Mouse (Mus musculus): ENCODE data around the gene Vmn1r234. TPM values are rescaled to one million over a fixed set of nuclear protein-coding genes. Genes with fewer than 3 reads are reported as not detected.
"Not testable (repeated sequence)": the region's sequence is repeated elsewhere in the genome, so short reads cannot be mapped to it uniquely, and the experiment has no call there.

Vmn1r234 gene
- total RNA-seq (2014; rRNA removed) (not detected in 2 replicates), polyA plus RNA-seq (2015; fragmentation: Nextera tagmentation; extraction: Ambion mirVana) (not detected in 2 replicates)

- H3K27me3 ChIP-seq (ENCODE audit: insufficient read depth, low read length): no peaks in the 10 kb centered on the region
- no peaks in the 10 kb centered on the region for H3K36me3 ChIP-seq (ENCODE audit: insufficient read depth)
- H3K4me3 ChIP-seq (ENCODE audit: low read depth, low read length): no peak within 1 kb of the TSS
- WGBS: 80% methylated on average over 1 of the region's 1 CpGs
- H3K4me2 ChIP-seq (ENCODE audit: low read depth): no peak within 1 kb of the TSS
- H3K27ac ChIP-seq (ENCODE audit: low read depth, low read length): no peak within 1 kb of the TSS
- ATAC-seq (no peak), DNase-seq (no peak)
- H3K9ac ChIP-seq: no peak within 1 kb of the TSS
- H3K4me1 ChIP-seq (ENCODE audit: insufficient read depth): no peaks in the 10 kb centered on the region
- TF ChIP-seq CTCF (IDR thresholded peaks at IDR 0.05; ENCODE audit: low read depth): no peak
- H3K9me3 ChIP-seq (ENCODE audit: low read length): no peaks in the 10 kb centered on the region
Measured at GRCm38 (mm10) chr17:21225787-21226186, at the start of gene Vmn1r234. Gene Vmn1r234, plus strand, starts transcription at chr17:21226087.

DNA sequence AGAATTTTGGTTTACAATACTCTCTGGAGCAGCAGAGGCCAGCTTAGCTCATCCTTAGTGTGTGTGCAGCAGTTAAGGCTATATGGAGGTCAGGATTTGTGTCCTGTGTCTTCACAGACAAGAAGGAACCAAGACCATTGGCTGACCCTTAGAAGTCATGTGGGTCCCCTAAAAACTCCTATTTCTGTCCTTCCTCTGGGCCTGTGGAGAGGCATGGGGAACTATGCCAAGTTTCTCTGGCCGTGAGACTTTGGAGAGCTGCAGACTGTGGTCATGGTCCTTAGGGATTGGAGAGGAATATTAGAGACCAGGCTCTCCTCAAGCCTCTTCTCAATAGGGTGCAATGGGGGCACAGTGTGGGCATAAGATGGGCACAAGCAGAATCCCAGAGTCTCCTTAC lies 14.8 kb upstream of the Vmn1r234 start:
- not testable (repeated sequence) for H3K27me3 ChIP-seq (ENCODE audit: insufficient read depth, low read length); ATAC-seq; H3K27ac ChIP-seq (ENCODE audit: low read depth, low read length); H3K4me1 ChIP-seq (ENCODE audit: insufficient read depth); DNase-seq; H3K4me2 ChIP-seq (ENCODE audit: low read depth); H3K36me3 ChIP-seq (ENCODE audit: insufficient read depth); H3K4me3 ChIP-seq (ENCODE audit: low read depth, low read length); H3K9me3 ChIP-seq (ENCODE audit: low read length); H3K9ac ChIP-seq
- 97% methylated on average over 1 of the region's 1 CpGs for WGBS

- no peaks in the 10 kb centered on the region for H3K27me3 ChIP-seq (ENCODE audit: insufficient read depth, low read length)
- H3K27ac ChIP-seq (ENCODE audit: low read depth, low read length): no peak overlapping the region
- no peaks in the 10 kb centered on the region for H3K4me1 ChIP-seq (ENCODE audit: insufficient read depth)
- H3K4me2 ChIP-seq (ENCODE audit: low read depth): no peak overlapping the region
- H3K9ac ChIP-seq: no peak overlapping the region
- TF ChIP-seq CTCF (IDR thresholded peaks at IDR 0.05; ENCODE audit: low read depth): peak; percentile 59
- ATAC-seq (no peak), DNase-seq (peak; percentile 52)
- H3K36me3 ChIP-seq (ENCODE audit: insufficient read depth): no peaks in the 10 kb centered on the region
- H3K9me3 ChIP-seq (ENCODE audit: low read length): no peaks in the 10 kb centered on the region
- 32% methylated on average over 9 of the region's 9 CpGs for WGBS
- H3K4me3 ChIP-seq (ENCODE audit: low read depth, low read length): no peak overlapping the region
Measured at GRCm38 (mm10) chr17:21231654-21232053, 5.8 kb downstream of the Vmn1r234 start.

DNA sequence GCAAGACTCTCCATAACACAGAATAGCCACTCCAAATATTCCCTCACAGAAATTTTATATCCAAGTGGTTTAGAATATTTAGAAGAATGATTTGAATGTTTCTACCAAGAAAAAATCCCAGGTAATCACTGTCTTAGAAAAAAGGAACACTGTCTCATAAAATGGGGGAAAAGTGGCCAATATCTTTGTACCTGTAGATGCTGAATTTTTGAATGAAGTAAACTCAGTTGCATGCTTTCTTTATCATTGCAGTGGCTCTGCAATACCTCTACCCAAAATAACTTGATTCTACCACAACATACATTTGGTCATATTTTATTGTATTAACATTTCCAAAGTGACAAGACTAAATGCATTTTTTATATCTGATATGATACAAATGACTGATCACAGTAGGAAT lies 30.2 kb downstream of the Vmn1r234 start, which contains the start of gene Vmn1r235:
Gene Vmn1r235, plus strand, starts transcription at position 301 of the 400 bp plus-strand sequence.
- H3K4me2 ChIP-seq (ENCODE audit: low read depth): no peak within 1 kb of the TSS
- no peaks in the 10 kb centered on the region for H3K27me3 ChIP-seq (ENCODE audit: insufficient read depth, low read length)
- no peak within 1 kb of the TSS for H3K9ac ChIP-seq
- no peak for TF ChIP-seq CTCF (IDR thresholded peaks at IDR 0.05; ENCODE audit: low read depth)
- no peak within 1 kb of the TSS for H3K27ac ChIP-seq (ENCODE audit: low read depth, low read length)
- DNase-seq (no peak), ATAC-seq (no peak)
- H3K4me1 ChIP-seq (ENCODE audit: insufficient read depth): no peaks in the 10 kb centered on the region
- no peaks in the 10 kb centered on the region for H3K36me3 ChIP-seq (ENCODE audit: insufficient read depth)
- H3K9me3 ChIP-seq (ENCODE audit: low read length): no peaks in the 10 kb centered on the region
- no peak within 1 kb of the TSS for H3K4me3 ChIP-seq (ENCODE audit: low read depth, low read length)

DNA sequence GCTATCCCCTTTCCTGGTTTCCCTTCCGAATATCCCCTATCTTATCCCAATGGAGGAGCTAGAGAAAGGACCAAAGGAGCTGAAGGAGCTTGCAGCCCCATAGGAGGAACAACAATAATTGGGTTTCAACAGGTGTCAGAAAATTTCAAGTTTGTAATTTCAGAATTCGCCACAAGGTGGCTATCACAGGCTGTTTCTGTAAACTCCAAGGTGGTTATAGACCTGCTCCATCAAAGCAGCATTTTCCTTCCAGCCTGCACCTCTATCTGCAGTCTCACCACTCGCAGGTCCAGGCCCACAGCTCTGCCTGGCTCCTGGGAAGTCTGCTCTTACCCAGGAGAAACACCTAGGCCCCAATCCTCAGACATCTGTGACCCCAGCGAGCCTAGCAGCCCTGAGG lies 46.2 kb downstream of the Vmn1r234 start:
- Histone ChIP-seq H3K9ac (no peak overlapping the region), H3K4me1 (ENCODE audit: insufficient read depth) (no peaks in the 10 kb centered on the region), H3K27ac (ENCODE audit: low read depth, low read length) (no peak overlapping the region), H3K4me3 (ENCODE audit: low read depth, low read length) (no peak overlapping the region), H3K4me2 (ENCODE audit: low read depth) (no peak overlapping the region), H3K36me3 (ENCODE audit: insufficient read depth) (no peaks in the 10 kb centered on the region), H3K27me3 (ENCODE audit: insufficient read depth, low read length) (no peaks in the 10 kb centered on the region), H3K9me3 (ENCODE audit: low read length) (no peaks in the 10 kb centered on the region)
- TF ChIP-seq CTCF (IDR thresholded peaks at IDR 0.05; ENCODE audit: low read depth): peak; percentile 62
- WGBS: 15% methylated on average over 4 of the region's 4 CpGs
- peak; percentile 77 for DNase-seq
- no peak for ATAC-seq

DNA sequence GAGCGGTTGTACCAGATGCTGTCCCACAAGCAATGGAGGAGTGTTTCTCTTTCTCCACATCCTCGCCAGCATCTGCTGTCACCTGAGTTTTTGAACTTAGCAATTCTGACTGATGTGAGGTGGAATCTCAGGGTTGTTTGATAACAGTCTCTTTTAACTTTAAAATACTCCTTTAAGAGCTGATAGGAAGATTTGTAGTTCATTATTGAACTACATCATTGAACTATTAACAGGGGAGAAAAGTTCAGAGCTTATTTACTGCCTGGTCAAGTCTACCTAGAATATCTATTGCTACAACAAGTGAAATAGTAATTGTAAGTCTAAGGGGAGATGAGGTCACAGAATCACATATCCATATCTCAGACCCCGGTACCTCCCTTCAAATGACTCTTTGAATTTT lies 56.8 kb downstream of the Vmn1r234 start, which contains the start of gene Vmn1r236:
Gene Vmn1r236, plus strand, starts transcription at position 301 of the 400 bp plus-strand sequence.
- H3K27me3 ChIP-seq (ENCODE audit: insufficient read depth, low read length): no peaks in the 10 kb centered on the region
- no peaks in the 10 kb centered on the region for H3K36me3 ChIP-seq (ENCODE audit: insufficient read depth)
- no peak within 1 kb of the TSS for H3K4me3 ChIP-seq (ENCODE audit: low read depth, low read length)
- H3K4me2 ChIP-seq (ENCODE audit: low read depth): no peak within 1 kb of the TSS
- no peak within 1 kb of the TSS for H3K9ac ChIP-seq
- no peaks in the 10 kb centered on the region for H3K4me1 ChIP-seq (ENCODE audit: insufficient read depth)
- ATAC-seq: no peak
- 81% methylated on average over 3 of the region's 3 CpGs for WGBS
- H3K27ac ChIP-seq (ENCODE audit: low read depth, low read length): no peak within 1 kb of the TSS
- no peak for DNase-seq
- no peaks in the 10 kb centered on the region for H3K9me3 ChIP-seq (ENCODE audit: low read length)
- TF ChIP-seq CTCF (IDR thresholded peaks at IDR 0.05; ENCODE audit: low read depth): no peak

DNA sequence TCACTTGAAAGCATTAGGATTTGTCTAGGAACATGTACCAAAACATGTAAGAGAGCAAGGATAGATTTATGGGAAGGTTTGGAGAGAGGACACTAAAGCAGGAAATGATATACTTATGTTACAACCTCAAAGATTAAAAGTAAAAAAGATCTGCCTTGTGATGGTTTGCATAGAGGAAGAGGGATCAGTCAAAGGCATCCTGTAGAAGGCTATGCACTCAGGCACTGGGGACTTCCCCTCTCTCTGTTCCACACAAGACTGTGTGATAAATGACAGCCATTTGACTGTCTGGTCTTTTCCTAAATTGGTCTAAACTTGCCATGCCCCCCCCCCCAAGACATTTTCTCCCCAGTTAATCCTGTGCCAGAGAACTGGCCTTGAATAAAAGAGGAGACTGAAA lies 58.5 kb downstream of the Vmn1r234 start:
- ATAC-seq: no peak
- Histone ChIP-seq H3K9ac (no peak overlapping the region), H3K27me3 (ENCODE audit: insufficient read depth, low read length) (no peaks in the 10 kb centered on the region), H3K9me3 (ENCODE audit: low read length) (no peaks in the 10 kb centered on the region), H3K4me2 (ENCODE audit: low read depth) (no peak overlapping the region), H3K4me3 (ENCODE audit: low read depth, low read length) (no peak overlapping the region), H3K27ac (ENCODE audit: low read depth, low read length) (no peak overlapping the region), H3K36me3 (ENCODE audit: insufficient read depth) (no peaks in the 10 kb centered on the region), H3K4me1 (ENCODE audit: insufficient read depth) (no peaks in the 10 kb centered on the region)
- no peak for TF ChIP-seq CTCF (IDR thresholded peaks at IDR 0.05; ENCODE audit: low read depth)
- no peak for DNase-seq

Small RNA genes lying within 50 kb of the gene (microRNA-seq; reads per million reads assigned to microRNA genes)
- gene Gm26384: 0 reads per million in 2 experiments

Other genes starting within 250 kb of the Vmn1r234 start
- not detected in 2 replicates for gene Vmn1r233, start 229.6 kb upstream of the Vmn1r234 start, total RNA-seq (2014; rRNA removed)
- gene Vmn1r233, start 229.6 kb upstream of the Vmn1r234 start, polyA plus RNA-seq (2015; fragmentation: Nextera tagmentation; extraction: Ambion mirVana): not detected in 2 replicates
- 22.5 and 31.3 TPM in 2 replicates for gene Zfp160, start 217.2 kb upstream of the Vmn1r234 start, total RNA-seq (2014; rRNA removed)
- 6.9 and 11.9 TPM in 2 replicates for gene Zfp160, start 217.2 kb upstream of the Vmn1r234 start, polyA plus RNA-seq (2015; fragmentation: Nextera tagmentation; extraction: Ambion mirVana)
- gene Vmn1r235, start 30.3 kb downstream of the Vmn1r234 start, total RNA-seq (2014; rRNA removed): not detected in 2 replicates
- gene Vmn1r235, start 30.3 kb downstream of the Vmn1r234 start, polyA plus RNA-seq (2015; fragmentation: Nextera tagmentation; extraction: Ambion mirVana): not detected in 2 replicates
- not detected in 2 replicates for gene Vmn1r236, start 56.9 kb downstream of the Vmn1r234 start, total RNA-seq (2014; rRNA removed)
- gene Vmn1r236, start 56.9 kb downstream of the Vmn1r234 start, polyA plus RNA-seq (2015; fragmentation: Nextera tagmentation; extraction: Ambion mirVana): not detected in 2 replicates
- gene Vmn1r237, start 85.8 kb downstream of the Vmn1r234 start, total RNA-seq (2014; rRNA removed): not detected in 2 replicates
- gene Vmn1r237, start 85.8 kb downstream of the Vmn1r234 start, polyA plus RNA-seq (2015; fragmentation: Nextera tagmentation; extraction: Ambion mirVana): not detected in 2 replicates
- gene Zfp677, start 157.7 kb downstream of the Vmn1r234 start, total RNA-seq (2014; rRNA removed): 5.1 and 5.2 TPM in 2 replicates
- 1.1 and 2.1 TPM in 2 replicates for gene Zfp677, start 157.7 kb downstream of the Vmn1r234 start, polyA plus RNA-seq (2015; fragmentation: Nextera tagmentation; extraction: Ambion mirVana)
- gene Zfp54, start 197.1 kb downstream of the Vmn1r234 start, total RNA-seq (2014; rRNA removed): 3.1 and 4.2 TPM in 2 replicates
- gene Zfp54, start 197.1 kb downstream of the Vmn1r234 start, polyA plus RNA-seq (2015; fragmentation: Nextera tagmentation; extraction: Ambion mirVana): 1.3 and 3.0 TPM in 2 replicates
- gene Zfp51, start 224.3 kb downstream of the Vmn1r234 start, total RNA-seq (2014; rRNA removed): 6.5 and 7.7 TPM in 2 replicates
- 6.0 and 6.6 TPM in 2 replicates for gene Zfp51, start 224.3 kb downstream of the Vmn1r234 start, polyA plus RNA-seq (2015; fragmentation: Nextera tagmentation; extraction: Ambion mirVana)